In the genomic region with DNA sequence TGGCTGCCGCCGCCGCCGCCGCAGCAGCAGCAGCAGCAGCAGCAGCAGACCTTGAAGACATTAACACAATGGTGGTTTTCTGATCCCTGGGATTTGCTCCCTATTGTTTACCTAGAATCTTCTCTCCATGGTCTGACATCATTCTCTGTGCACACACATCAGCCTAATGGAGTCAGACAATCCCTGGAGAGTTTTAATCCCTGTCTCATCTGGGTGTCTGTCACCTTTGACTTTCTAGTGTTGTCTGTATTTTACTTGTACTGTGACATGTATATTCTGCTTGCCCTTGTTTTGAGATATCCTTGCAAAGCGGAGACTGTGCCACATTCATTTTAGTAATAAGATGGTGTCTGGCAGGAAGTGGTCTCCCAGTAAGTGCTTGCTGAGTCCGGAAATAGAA, we compare ENCODE assay signal across 9 mouse cellular contexts. TPM values are rescaled to one million over a fixed set of nuclear protein-coding genes. Genes with fewer than 3 reads are reported as not detected.
A peak's percentile ranks its signal among the peaks of the same experiment; 100 is the strongest.
DNase-seq lines count a peak whose midpoint lies in the region; ATAC-seq and TF ChIP-seq lines count a peak whose summit lies in the region.
"Had no signal": no experiment of that assay in that cellular context is flagged by ENCODE, and none has a peak within 500 bp of the region (broad histone marks: within the 10 kb centered on the region; RNA-seq: fewer than 3 reads in every experiment).

No protein-coding gene starts in this region.

- no peaks in the 10 kb centered on the region for H3K9me3 ChIP-seq in forebrain, embryonic 11.5 days (ENCODE audit: control insufficient read depth, low read length)
- H3K9me3 ChIP-seq in liver, postnatal 0 days (ENCODE audit: low read length): no peaks in the 10 kb centered on the region
- H3K9me3 ChIP-seq: intestine, embryonic 15.5 days had no signal

- 9% methylated on average over 7 of the region's 7 CpGs for WGBS in forebrain, embryonic 11.5 days
- 47% methylated on average over 7 of the region's 7 CpGs for WGBS in liver, postnatal 0 days (ENCODE audit: insufficient replicate concordance)

- ATAC-seq in forebrain, embryonic 11.5 days (replicated peaks; ENCODE audit: low FRiP score): peak; percentile 68
- no peak for ATAC-seq in liver, postnatal 0 days
- ATAC-seq: intestine, embryonic 15.5 days had no signal

- no peak for DNase-seq in gastrocnemius, adult 2 months
- DNase-seq in gastrocnemius, postnatal 4 days (ENCODE audit: low spot score in 2 of 2): no peak
- peak; percentile 27 for DNase-seq in ES-CJ7 (ENCODE audit: low read depth, low spot score)
- no peak for DNase-seq in forebrain, embryonic 11.5 days (ENCODE audit: low spot score)
- peak; percentile 20 for DNase-seq in mesoderm, embryonic 11.5 days (ENCODE audit: low read depth, low spot score)
- DNase-seq in liver, postnatal 0 days: no peak
- DNase-seq in gastrocnemius, adult 18-20 months (ENCODE audit: low spot score): no peak
- no peak for DNase-seq in adrenal gland, adult 18-20 months (ENCODE audit: low spot score in 2 of 2)

- peak overlapping the region; percentile 47 for H3K4me3 ChIP-seq in gastrocnemius, adult 2 months
- H3K4me3 ChIP-seq in forebrain, embryonic 11.5 days (ENCODE audit: low read depth, low read length): no peak overlapping the region
- no peak overlapping the region for H3K4me3 ChIP-seq in liver, postnatal 0 days (ENCODE audit: low read depth, low read length)
- H3K4me3 ChIP-seq: intestine, embryonic 15.5 days had no signal

- H3K4me2 ChIP-seq in forebrain, embryonic 11.5 days (ENCODE audit: low read depth, low read length, severe bottlenecking): 0 out of 2 replicates have a peak overlapping the region, but pooled peaks have one; percentile 18
- H3K4me2 ChIP-seq in liver, postnatal 0 days (ENCODE audit: low read depth, low read length): no peak overlapping the region
- H3K4me2 ChIP-seq: intestine, embryonic 15.5 days had no signal

- no peaks in the 10 kb centered on the region for H3K27me3 ChIP-seq in forebrain, embryonic 11.5 days (ENCODE audit: control insufficient read depth, insufficient read depth, low read length)
- no peaks in the 10 kb centered on the region for H3K27me3 ChIP-seq in liver, postnatal 0 days (ENCODE audit: insufficient read depth, low read length)
- H3K27me3 ChIP-seq: intestine, embryonic 15.5 days had no signal

- TF ChIP-seq EP300 in liver, postnatal 0 days (IDR thresholded peaks at IDR 0.05; ENCODE audit: low read depth): no peak

- no peaks in the 10 kb centered on the region for H3K36me3 ChIP-seq in forebrain, embryonic 11.5 days (ENCODE audit: control insufficient read depth, insufficient read depth, low read length)
- H3K36me3 ChIP-seq in liver, postnatal 0 days (replicated peaks; ENCODE audit: insufficient read depth, low read length): no peaks in the 10 kb centered on the region
- H3K36me3 ChIP-seq: intestine, embryonic 15.5 days had no signal

- H3K4me1 ChIP-seq in forebrain, embryonic 11.5 days (replicated peaks; ENCODE audit: control insufficient read depth, insufficient read depth, low read length): 0 out of 2 replicates have a peak, but pooled peaks cover 3% of the 10 kb centered on the region
- no peaks in the 10 kb centered on the region for H3K4me1 ChIP-seq in liver, postnatal 0 days (ENCODE audit: insufficient read depth)
- H3K4me1 ChIP-seq: intestine, embryonic 15.5 days had no signal

- no peak overlapping the region for H3K27ac ChIP-seq in gastrocnemius, adult 2 months
- H3K27ac ChIP-seq in forebrain, embryonic 11.5 days (ENCODE audit: low read depth, low read length): no peak overlapping the region
- H3K27ac ChIP-seq in liver, postnatal 0 days (ENCODE audit: low read depth): no peak overlapping the region
- H3K27ac ChIP-seq: intestine, embryonic 15.5 days had no signal

- no peak overlapping the region; the same call in 1 of the 2 replicates for H3K9ac ChIP-seq in forebrain, embryonic 11.5 days (ENCODE audit: low read length)
- H3K9ac ChIP-seq in liver, postnatal 0 days (replicated peaks): no peak overlapping the region
- H3K9ac ChIP-seq: intestine, embryonic 15.5 days had no signal

- TF ChIP-seq CTCF in gastrocnemius, adult 2 months (IDR thresholded peaks at IDR 0.05): no peak
- no peak for TF ChIP-seq CTCF in liver, postnatal 0 days (IDR thresholded peaks at IDR 0.05; ENCODE audit: low read depth)

- intact Hi-C loops in gastrocnemius, adult 2 months (cut with DNase I): loop anchor here (5.0 kb wide), 1 partner anchor 47 kb away; no protein-coding TSS in a partner anchor

RNA-seq across cellular contexts. Expression of gene Commd8, which starts 7.5 kb away (rescaled TPM):
- total RNA-seq in gastrocnemius, adult 2 months (2021): 10 to 100 TPM; 31.5 to 35.5 TPM
- total RNA-seq in gastrocnemius, postnatal 4 days (2021): 10 to 100 TPM; 35.2 to 36.1 TPM
- 146 and 170 TPM in 2 replicates for polyA plus RNA-seq in forebrain, embryonic 11.5 days (2014; fragmentation: Nextera tagmentation; extraction: Ambion mirVana)
- polyA plus RNA-seq in liver, postnatal 0 days (2015; fragmentation: Nextera tagmentation; extraction: Ambion mirVana): 49.4 and 55.0 TPM in 2 replicates
- total RNA-seq in gastrocnemius, adult 18-20 months (2021): 10 to 100 TPM; 30.5 to 32.1 TPM
- 10 to 100 TPM; 53.5 to 56.1 TPM for total RNA-seq in adrenal gland, adult 18-20 months (2021)

Comparison
In these comparisons a context has a peak if more than half of its experiments do, and no peak if none do; other contexts are left out.
1. DNase-seq: peak in ES-CJ7 (single experiment) and mesoderm, embryonic 11.5 days (single experiment); none in gastrocnemius, adult 2 months (single experiment), gastrocnemius, postnatal 4 days (0 of 2), forebrain, embryonic 11.5 days (single experiment), liver, postnatal 0 days (single experiment), gastrocnemius, adult 18-20 months (single experiment) and adrenal gland, adult 18-20 months (0 of 2).